Mouse (Mus musculus) heart, adult 2 months (tissue): ENCODE measurements around the gene Diablo. TPM values are rescaled to one million over a fixed set of nuclear protein-coding genes. Genes with fewer than 3 reads are reported as not detected.
A peak's percentile ranks its signal among the peaks of the same experiment; 100 is the strongest.

Source experiments
- DNase-seq, 2 experiments: peaks; one replicate each; pipeline ENCODE4 v3.0.0; 2021
- H3K27ac ChIP-seq: fragments of 200-600 bp; 2 replicates; pipeline ENCODE4 v1.8.1; 2022
- H3K27me3 ChIP-seq: fragments of 200-500 bp; 2 replicates; pipeline ENCODE4 v1.6.1; 2012; ENCODE audit warnings: mild to moderate bottlenecking, low read length, inconsistent platforms, mixed read lengths; ENCODE audit not compliant: control insufficient read depth, insufficient read depth
- H3K36me3 ChIP-seq: fragments of 200-500 bp; 2 replicates; pipeline ENCODE4 v1.6.1; 2012; ENCODE audit warnings: low read length, inconsistent platforms; ENCODE audit not compliant: control insufficient read depth, insufficient read depth
- H3K4me1 ChIP-seq: fragments of 200-500 bp; 2 replicates; pipeline ENCODE4 v1.6.1; 2011; ENCODE audit warnings: low read length; ENCODE audit not compliant: control insufficient read depth, insufficient read depth
- H3K4me3 ChIP-seq: fragments of 200-600 bp; 2 replicates; pipeline ENCODE4 v1.8.1; 2022
- H3K79me2 ChIP-seq: fragments of 200-500 bp; replicated peaks from 2 replicates; pipeline ENCODE4 v1.6.1; 2012; ENCODE audit warnings: mild to moderate bottlenecking, inconsistent platforms, low read length, moderate library complexity, mixed read lengths; ENCODE audit not compliant: control insufficient read depth, insufficient read depth
- H3K9ac ChIP-seq: fragments of 200-500 bp; 2 replicates; pipeline ENCODE4 v1.6.1; 2012; ENCODE audit warnings: low read depth, mild to moderate bottlenecking, control low read depth, inconsistent platforms, low read length, mixed read lengths
- CTCF ChIP-seq: fragments of 200-600 bp; IDR thresholded peaks from 2 replicates; pipeline ENCODE4 v1.8.1; 2022; ENCODE audit warnings: antibody characterized with exemption, mild to moderate bottlenecking, moderate library complexity
- EP300 ChIP-seq: fragments of 200-500 bp; IDR thresholded peaks from 2 replicates; pipeline ENCODE4 v1.6.1; 2011; ENCODE audit warnings: low read depth, low read length, control low read depth; ENCODE audit not compliant: insufficient read depth
- POLR2A ChIP-seq: fragments of 200-500 bp; IDR thresholded peaks from 2 replicates; pipeline ENCODE4 v1.6.1; 2011; ENCODE audit warnings: mild to moderate bottlenecking, low read depth, low read length, control low read depth; ENCODE audit not compliant: insufficient read depth
- WGBS: fragments of 180-500 bp; shearing (Covaris S2); methylation state at CpG from one replicate; pipeline ENCODE4 v1.1.7; 2018; 5-methylcytosine and 5-hydroxymethylcytosine counted together
- intact Hi-C: fragments of 180-260 bp; cut with DNase I; formaldehyde crosslinking; loops from one replicate; pipeline ENCODE4 v1.15.1; 2025
- polyA plus RNA-seq: library from polyadenylated mRNA; depleted of rRNA; stranded (reverse); fragments of >200 nt; gene quantifications from 2 replicates; pipeline ENCODE4 v1.2.3, GENCODE M21; 2012
- total RNA-seq, 2 experiments: library from RNA; stranded (reverse); gene quantifications; 2 replicates each; pipeline ENCODE4 v1.2.3; 2021

Diablo gene
- total and polyA plus RNA-seq, 3 experiments = 64.7 to 93.8 (median 71.5) TPM

DNA sequence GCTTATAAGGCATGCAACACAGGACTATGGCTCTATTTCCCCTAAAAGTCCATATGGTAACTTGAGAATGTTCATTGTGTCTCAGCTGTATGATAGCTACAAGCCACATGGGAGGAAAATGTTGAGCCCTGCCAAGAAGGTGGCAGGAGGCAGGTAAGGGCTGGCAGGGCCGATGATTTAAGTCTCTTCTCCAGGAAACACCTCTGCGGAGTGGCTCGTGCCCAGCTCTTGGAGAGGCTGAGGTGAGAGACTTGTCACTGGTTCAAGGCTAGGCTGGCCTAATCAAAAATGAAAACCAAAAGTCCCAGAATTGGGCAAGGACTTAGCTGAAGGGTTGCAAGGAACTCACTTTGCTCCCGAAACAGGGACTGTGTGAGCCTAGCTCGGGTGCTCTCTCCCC lies 13.8 kb downstream of the Diablo start, which contains the start of gene B3gnt4:
B3gnt4 (plus strand) TSS at position 301 of the 400 bp plus-strand sequence.
- Histone ChIP-seq H3K4me3 (no peak within 1 kb of the TSS), H3K4me1 (peaks cover 2% of the 10 kb centered on the region; the same call in 1 of the 2 replicates), H3K27ac (no peak within 1 kb of the TSS), H3K27me3 (no peaks in the 10 kb centered on the region), H3K36me3 (no peaks in the 10 kb centered on the region), H3K79me2 (no peaks in the 10 kb centered on the region), H3K9ac (no peak within 1 kb of the TSS)
- no peak for DNase-seq
- intact Hi-C loops = no loop called here
- TF ChIP-seq POLR2A (no peak), CTCF (no peak), EP300 (no peak)
- WGBS = 83% methylated on average over 5 of the region's 5 CpGs

DNA sequence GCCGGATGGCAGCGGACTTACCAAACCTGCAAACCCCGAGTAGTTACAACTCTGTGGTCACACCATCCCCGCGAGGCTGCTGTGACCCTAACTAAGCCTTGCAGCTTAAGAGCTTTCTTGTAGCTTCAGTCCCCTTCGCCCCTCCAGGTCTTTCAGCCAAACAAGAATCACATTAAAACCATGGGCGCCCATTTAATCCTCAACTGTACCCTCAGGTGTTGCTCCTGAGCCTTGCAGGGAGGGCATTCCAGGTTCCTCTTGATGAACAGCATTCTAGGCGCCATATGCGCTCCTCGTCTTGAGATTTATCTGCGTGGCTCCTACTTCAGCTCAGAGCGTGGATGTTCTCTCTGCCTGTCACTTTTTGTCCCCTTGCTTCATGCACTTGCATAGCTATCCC lies 15.1 kb downstream of the Diablo start:
- DNase-seq = no peak
- WGBS = 11% methylated on average over 12 of the region's 12 CpGs
- no peak for TF ChIP-seq POLR2A
- intact Hi-C loops = no loop called here
- Histone ChIP-seq H3K4me3 (peak overlapping the region; percentile 54; the same call in 1 of the 2 replicates), H3K27me3 (no peaks in the 10 kb centered on the region), H3K36me3 (no peaks in the 10 kb centered on the region), H3K4me1 (peaks cover 2% of the 10 kb centered on the region; the same call in 1 of the 2 replicates), H3K9ac (no peak overlapping the region), H3K27ac (no peak overlapping the region), H3K79me2 (no peaks in the 10 kb centered on the region)

DNA sequence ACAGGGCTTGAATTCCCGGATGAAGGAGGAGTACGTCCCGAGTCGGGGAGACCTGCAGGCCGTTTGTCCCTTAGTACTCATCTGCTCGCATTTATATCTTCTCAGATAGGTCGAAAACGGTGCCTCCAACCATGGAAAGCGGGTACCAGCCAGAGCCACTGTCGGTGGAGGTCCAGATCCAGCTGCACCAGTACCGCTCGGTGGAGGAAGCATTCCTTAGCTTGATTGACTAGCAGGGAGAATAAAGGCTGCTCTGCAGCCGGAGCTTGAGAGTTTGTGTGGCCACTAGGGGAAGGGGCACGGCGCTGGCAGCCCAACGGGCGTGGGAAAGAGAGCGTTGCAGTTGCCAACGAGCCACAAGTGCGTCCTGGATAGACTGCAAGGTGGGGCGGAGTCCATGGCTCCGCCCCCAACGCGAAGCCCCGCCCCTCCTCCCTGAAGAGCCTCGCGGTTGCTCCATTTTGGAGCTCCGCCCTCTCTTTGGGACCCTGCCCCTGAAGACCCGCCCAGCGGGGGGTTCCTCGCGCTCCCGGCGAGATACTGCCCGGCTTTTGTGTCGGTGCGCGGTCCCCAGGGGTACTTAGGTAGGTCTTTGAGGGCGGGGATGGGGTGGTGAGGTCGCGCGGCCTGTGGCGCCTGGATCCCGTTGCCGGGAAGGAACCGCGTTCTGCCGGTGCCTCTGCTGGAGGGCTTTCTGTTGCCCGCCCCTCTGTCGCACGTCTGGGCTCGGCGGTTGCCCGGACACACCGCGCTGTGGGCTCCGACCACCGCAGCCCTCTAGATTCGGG lies 15.8 kb downstream of the Diablo start:
- intact Hi-C loops = no loop called here
- peak overlapping the region; percentile 54 for H3K4me3 ChIP-seq
- H3K36me3 ChIP-seq = no peaks in the 10 kb centered on the region
- peak; percentile 79 to 83 for DNase-seq
- H3K9ac ChIP-seq = peak overlapping the region; percentile 45
- under 1% methylated on average over 59 of the region's 59 CpGs for WGBS
- no peak for TF ChIP-seq EP300
- no peak for TF ChIP-seq POLR2A
- TF ChIP-seq CTCF = peak; percentile 30; the same call in 1 of the 2 replicates
- H3K79me2 ChIP-seq = no peaks in the 10 kb centered on the region
- H3K27ac ChIP-seq = no peak overlapping the region
- peaks cover 2% of the 10 kb centered on the region; the same call in 1 of the 2 replicates for H3K4me1 ChIP-seq
- no peaks in the 10 kb centered on the region for H3K27me3 ChIP-seq

DNA sequence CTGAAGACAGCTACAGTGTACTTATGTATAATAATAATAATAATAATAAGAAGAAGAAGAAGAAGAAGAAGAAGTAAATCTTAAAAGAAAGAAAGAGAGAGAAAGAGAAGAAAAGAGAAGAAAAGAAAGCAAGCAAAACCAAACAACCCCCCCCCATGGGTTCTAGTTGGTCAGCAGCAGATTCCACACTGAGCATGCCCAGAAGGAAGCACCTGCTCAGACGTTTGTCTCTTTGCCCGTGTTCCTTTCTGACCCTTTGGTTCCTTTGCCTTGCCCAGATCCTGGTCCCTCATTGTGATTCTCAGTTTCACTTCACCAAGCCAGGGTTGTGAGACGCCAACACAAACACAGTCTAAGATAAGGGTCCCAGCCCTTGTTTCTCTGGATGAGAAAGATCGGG lies 22.0 kb downstream of the Diablo start:
- no peaks in the 10 kb centered on the region for H3K27me3 ChIP-seq
- no peak overlapping the region for H3K4me3 ChIP-seq
- 27% methylated on average over 4 of the region's 4 CpGs for WGBS
- TF ChIP-seq POLR2A = no peak
- no peak for DNase-seq
- H3K27ac ChIP-seq = no peak overlapping the region
- intact Hi-C loops = no loop called here
- peaks cover 6% of the 10 kb centered on the region for H3K4me1 ChIP-seq
- no peaks in the 10 kb centered on the region for H3K36me3 ChIP-seq
- no peaks in the 10 kb centered on the region for H3K79me2 ChIP-seq
- H3K9ac ChIP-seq = no peak overlapping the region

DNA sequence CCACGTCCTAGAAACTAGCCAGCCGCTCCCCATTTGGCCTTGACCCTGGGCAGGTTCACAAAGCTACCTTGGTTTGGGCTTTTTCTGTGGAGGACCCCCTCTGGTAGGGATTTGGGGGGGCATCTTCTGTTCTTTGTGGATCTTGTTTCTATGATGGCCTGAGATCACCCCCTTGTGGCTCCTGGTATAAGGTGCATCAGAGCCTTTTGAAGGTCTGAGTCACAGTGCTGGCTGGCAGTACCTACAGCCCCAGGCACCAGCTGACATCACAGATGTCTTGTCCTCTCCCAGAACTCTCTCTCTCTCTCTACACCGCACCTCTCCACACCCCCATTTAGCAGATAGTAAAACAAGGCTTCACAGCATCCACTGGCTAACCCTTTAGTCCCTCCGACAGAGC lies 24.3 kb downstream of the Diablo start:
- WGBS = 52% methylated on average over 4 of the region's 4 CpGs

DNA sequence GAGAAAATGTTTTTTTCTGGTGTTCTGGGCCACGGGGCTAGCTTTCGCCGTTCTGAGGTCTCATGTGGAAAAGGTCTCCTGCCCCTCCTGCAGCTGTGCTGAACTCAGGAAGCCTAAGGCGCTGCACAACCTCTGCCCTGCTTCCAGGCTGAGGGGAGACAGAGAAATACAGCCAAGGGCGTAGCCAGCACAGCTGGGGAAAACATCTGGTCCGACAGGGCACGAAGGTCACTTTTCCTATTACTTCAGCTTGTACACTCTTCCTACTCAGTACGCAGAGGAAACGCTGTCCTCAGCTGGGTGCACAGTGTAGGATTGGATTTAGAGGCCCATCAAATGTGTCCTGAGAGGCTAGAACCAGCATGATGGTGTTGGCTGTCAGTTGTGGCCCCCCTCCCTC lies 34.0 kb downstream of the Diablo start:
- no peak overlapping the region for H3K9ac ChIP-seq
- intact Hi-C loops = no loop called here
- H3K79me2 ChIP-seq = no peaks in the 10 kb centered on the region
- no peaks in the 10 kb centered on the region for H3K27me3 ChIP-seq
- TF ChIP-seq POLR2A (peak; percentile 32; the same call in 1 of the 2 replicates), EP300 (peak; percentile 92), CTCF (no peak)
- peak; percentile 60 to 64 for DNase-seq
- no peaks in the 10 kb centered on the region for H3K36me3 ChIP-seq
- no peak overlapping the region for H3K27ac ChIP-seq
- 40% methylated on average over 9 of the region's 9 CpGs for WGBS
- no peak overlapping the region for H3K4me3 ChIP-seq
- peaks cover 7% of the 10 kb centered on the region for H3K4me1 ChIP-seq

More for the DNA sequence above, 24.3 kb downstream of the Diablo start:
- intact Hi-C loops = loop anchor here (1.0 to 2.0 kb wide), 2 partner anchors 55 to 123 kb away; no protein-coding TSS in a partner anchor
- Histone ChIP-seq H3K4me3 (no peak overlapping the region), H3K27ac (no peak overlapping the region), H3K79me2 (no peaks in the 10 kb centered on the region), H3K4me1 (peaks cover 6% of the 10 kb centered on the region), H3K36me3 (no peaks in the 10 kb centered on the region), H3K9ac (no peak overlapping the region), H3K27me3 (no peaks in the 10 kb centered on the region)
- TF ChIP-seq EP300 (0 out of 2 replicates have a peak, but pooled peaks have one; percentile 39), POLR2A (no peak), CTCF (peak; percentile 72)
- peak in 1 of 2 experiments; percentile 25 for DNase-seq
